Mouse (Mus musculus) hindbrain, embryonic 15.5 days (tissue): ENCODE results near the gene Pitpnm3. TPM values are rescaled to one million over a fixed set of nuclear protein-coding genes. Genes with fewer than 3 reads are reported as not detected.

Experiments used
- ATAC-seq: fragments of 200-750 bp; cut with Nextera tagmentation; 2 replicates; pipeline ENCODE4 v1.8.0; 2017; ENCODE audit warnings: low read depth, moderate number of reproducible peaks, moderate TSS enrichment; ENCODE audit not compliant: low FRiP score
- H3K27ac ChIP-seq: fragments of 300-500 bp; sonication (generic); replicated peaks from 2 replicates; pipeline ENCODE4 v1.5.1; 2015; ENCODE audit warnings: mild to moderate bottlenecking, inconsistent platforms
- H3K27me3 ChIP-seq: fragments of 300-500 bp; sonication (generic); 2 replicates; pipeline ENCODE4 v1.6.1; 2015; ENCODE audit warnings: control low read depth, inconsistent platforms
- H3K36me3 ChIP-seq: fragments of 300-500 bp; sonication (generic); 2 replicates; pipeline ENCODE4 v1.6.1; 2015; ENCODE audit warnings: control low read depth, inconsistent platforms
- H3K4me1 ChIP-seq: fragments of 300-500 bp; sonication (generic); replicated peaks from 2 replicates; pipeline ENCODE4 v1.6.1; 2015; ENCODE audit warnings: control low read depth, inconsistent platforms
- H3K4me2 ChIP-seq: fragments of 300-500 bp; sonication (generic); 2 replicates; pipeline ENCODE4 v1.6.1; 2015; ENCODE audit warnings: moderate library complexity, mild to moderate bottlenecking, inconsistent platforms
- H3K4me3 ChIP-seq: fragments of 300-500 bp; sonication (generic); 2 replicates; pipeline ENCODE4 v1.5.1; 2015; ENCODE audit warnings: mild to moderate bottlenecking, inconsistent platforms
- H3K9ac ChIP-seq: fragments of 300-500 bp; sonication (generic); 2 replicates; pipeline ENCODE4 v1.6.1; 2015; ENCODE audit warnings: inconsistent platforms
- H3K9me3 ChIP-seq: fragments of 300-500 bp; sonication (generic); 2 replicates; pipeline ENCODE4 v1.6.1; 2016; ENCODE audit warnings: control low read depth, inconsistent platforms
- WGBS: fragments of 180-500 bp; shearing (Covaris S2); methylation state at CpG from one replicate; pipeline ENCODE4 v1.1.7; 2015; 5-methylcytosine and 5-hydroxymethylcytosine counted together
- polyA plus RNA-seq: library from polyadenylated mRNA; unstranded; fragments of >200 nt; fragmentation: Nextera tagmentation; extraction: Ambion mirVana; gene quantifications from 2 replicates; pipeline ENCODE4 v1.2.1, GENCODE M21; 2015

Pitpnm3 gene
- polyA plus RNA-seq, 1 experiment from 2014 or later, result 5.4 TPM

DNA sequence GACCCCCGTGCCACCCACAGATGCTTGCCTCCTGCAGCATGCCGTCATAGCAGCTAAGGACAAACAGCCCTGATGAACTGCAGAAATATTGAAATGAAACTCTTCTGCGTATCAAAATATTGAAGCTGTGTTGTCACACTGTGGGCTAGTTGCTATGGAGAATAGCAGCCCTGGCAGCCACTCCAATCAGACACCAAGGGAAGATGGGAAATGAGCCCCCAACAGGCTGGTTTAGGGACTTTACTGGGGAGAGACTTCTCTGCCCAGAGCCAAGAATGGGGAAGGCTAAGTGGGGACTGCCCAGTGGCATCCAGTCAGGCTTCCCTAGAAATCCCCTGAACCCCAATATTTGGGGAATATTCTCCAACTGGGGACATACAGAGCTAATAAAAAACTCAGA is 16.9 kb downstream of the Pitpnm3 start:
- no peak for ATAC-seq
- H3K4me2 ChIP-seq, result no peak overlapping the region
- 88% methylated on average over 3 of the region's 3 CpGs for WGBS
- no peak overlapping the region for H3K4me3 ChIP-seq
- no peaks in the 10 kb centered on the region for H3K4me1 ChIP-seq
- H3K9me3 ChIP-seq, result no peaks in the 10 kb centered on the region
- H3K9ac ChIP-seq, result no peak overlapping the region
- no peak overlapping the region for H3K27ac ChIP-seq
- H3K27me3 ChIP-seq, result no peaks in the 10 kb centered on the region
- no peaks in the 10 kb centered on the region for H3K36me3 ChIP-seq

DNA sequence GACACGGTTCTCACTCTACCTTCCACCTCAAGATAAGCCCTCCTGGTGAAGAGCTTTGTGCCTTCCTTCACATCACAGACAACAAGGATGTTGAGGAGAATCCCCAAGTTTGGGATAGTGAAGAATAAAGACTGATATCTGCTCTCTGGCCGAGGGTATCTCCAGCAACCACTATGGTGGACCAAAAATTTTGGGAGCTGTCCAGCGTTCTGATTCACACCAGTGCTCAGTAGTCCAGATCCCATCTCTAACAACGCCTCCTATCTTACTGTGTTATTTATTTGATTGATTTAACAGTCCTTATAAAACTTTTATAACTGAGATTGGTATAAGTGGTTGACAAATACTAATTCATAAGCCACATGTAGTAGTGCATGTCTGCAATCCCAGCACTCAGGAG is 22.3 kb downstream of the Pitpnm3 start:
- H3K27ac ChIP-seq, result no peak overlapping the region
- 60% methylated on average over 4 of the region's 4 CpGs for WGBS
- no peaks in the 10 kb centered on the region for H3K27me3 ChIP-seq
- H3K9me3 ChIP-seq, result no peaks in the 10 kb centered on the region
- ATAC-seq, result no peak
- no peak overlapping the region for H3K4me2 ChIP-seq
- no peaks in the 10 kb centered on the region for H3K4me1 ChIP-seq
- no peak overlapping the region for H3K9ac ChIP-seq
- H3K4me3 ChIP-seq, result no peak overlapping the region
- H3K36me3 ChIP-seq, result no peaks in the 10 kb centered on the region

DNA sequence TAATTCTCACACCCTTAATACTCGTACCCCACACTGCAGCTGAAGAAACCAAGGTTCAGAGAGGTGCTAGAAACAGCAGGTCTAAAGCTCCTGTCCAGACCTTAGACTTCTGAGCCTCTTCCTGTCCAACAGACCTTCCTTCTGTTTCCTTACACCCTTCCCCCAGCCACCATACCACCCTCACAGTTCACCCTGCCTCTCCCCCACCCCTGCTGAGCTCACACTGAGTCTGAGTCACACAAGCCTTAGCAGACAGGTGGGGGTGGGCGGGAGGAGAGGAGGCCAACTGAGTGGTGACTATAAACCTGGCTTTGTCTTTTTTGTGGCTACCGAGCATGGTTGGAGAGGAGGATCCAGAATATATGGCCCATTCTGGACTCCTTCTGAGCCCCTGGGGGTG is 24.9 kb downstream of the Pitpnm3 start:
- no peak overlapping the region for H3K9ac ChIP-seq
- H3K9me3 ChIP-seq, result no peaks in the 10 kb centered on the region
- H3K4me2 ChIP-seq, result no peak overlapping the region
- ATAC-seq, result no peak
- H3K4me3 ChIP-seq, result no peak overlapping the region
- H3K27me3 ChIP-seq, result no peaks in the 10 kb centered on the region
- H3K4me1 ChIP-seq, result no peaks in the 10 kb centered on the region
- no peaks in the 10 kb centered on the region for H3K36me3 ChIP-seq
- WGBS, result 64% methylated on average over 3 of the region's 3 CpGs
- H3K27ac ChIP-seq, result no peak overlapping the region

DNA sequence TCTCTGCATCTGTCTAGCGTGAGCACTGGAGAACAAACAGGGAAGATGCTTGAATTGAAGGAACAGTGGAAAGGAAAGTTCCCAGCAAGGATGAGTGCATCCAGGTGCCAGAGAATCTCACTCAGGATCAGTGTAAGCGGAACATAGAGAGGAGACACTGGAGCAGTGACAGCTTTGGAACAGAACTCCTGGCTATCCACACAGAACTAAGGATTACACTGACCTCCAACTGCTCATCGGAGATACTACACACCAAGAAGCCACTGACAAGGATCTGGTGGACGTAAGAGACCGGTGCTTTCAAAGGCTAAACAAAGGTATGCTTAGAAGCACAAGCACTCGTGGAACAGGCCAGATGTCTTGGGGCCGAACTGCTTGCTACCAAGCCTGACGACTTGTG is 31.4 kb downstream of the Pitpnm3 start:
- Histone ChIP-seq H3K9me3 (no peaks in the 10 kb centered on the region), H3K36me3 (no peaks in the 10 kb centered on the region), H3K4me2 (no peak overlapping the region), H3K27me3 (no peaks in the 10 kb centered on the region), H3K9ac (no peak overlapping the region), H3K4me3 (no peak overlapping the region), H3K27ac (peak overlapping the region; percentile 64), H3K4me1 (peaks cover 5% of the 10 kb centered on the region; the same call in 1 of the 2 replicates)
- WGBS, result 69% methylated on average over 8 of the region's 8 CpGs
- no peak for ATAC-seq

DNA sequence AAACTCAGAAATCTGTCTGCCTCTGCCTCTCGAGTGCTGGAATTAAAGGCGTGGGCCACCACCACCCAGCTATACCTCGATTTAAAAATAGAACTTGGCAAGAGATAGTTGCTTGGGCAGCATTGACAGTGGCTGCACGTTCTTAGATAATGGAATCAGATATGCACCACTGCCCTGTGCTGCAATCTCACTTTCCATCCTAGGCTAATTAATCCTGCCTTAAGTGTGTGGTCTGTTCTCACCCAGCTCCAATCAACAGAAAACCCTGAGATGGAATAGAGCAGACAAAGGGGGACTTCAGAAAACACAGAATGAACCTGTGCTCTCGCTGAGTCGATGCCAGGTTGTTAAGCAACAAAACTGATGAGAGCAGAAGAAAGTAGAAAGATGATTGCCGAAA is 32.0 kb downstream of the Pitpnm3 start:
- no peak overlapping the region for H3K9ac ChIP-seq
- H3K27me3 ChIP-seq, result no peaks in the 10 kb centered on the region
- H3K4me1 ChIP-seq, result peaks cover 11% of the 10 kb centered on the region
- H3K4me2 ChIP-seq, result no peak overlapping the region
- peak; percentile 59; the same call in 1 of the 2 replicates for ATAC-seq
- H3K36me3 ChIP-seq, result no peaks in the 10 kb centered on the region
- no peak overlapping the region for H3K4me3 ChIP-seq
- H3K27ac ChIP-seq, result peak overlapping the region; percentile 64
- H3K9me3 ChIP-seq, result no peaks in the 10 kb centered on the region
- WGBS, result 40% methylated on average over 7 of the region's 7 CpGs

DNA sequence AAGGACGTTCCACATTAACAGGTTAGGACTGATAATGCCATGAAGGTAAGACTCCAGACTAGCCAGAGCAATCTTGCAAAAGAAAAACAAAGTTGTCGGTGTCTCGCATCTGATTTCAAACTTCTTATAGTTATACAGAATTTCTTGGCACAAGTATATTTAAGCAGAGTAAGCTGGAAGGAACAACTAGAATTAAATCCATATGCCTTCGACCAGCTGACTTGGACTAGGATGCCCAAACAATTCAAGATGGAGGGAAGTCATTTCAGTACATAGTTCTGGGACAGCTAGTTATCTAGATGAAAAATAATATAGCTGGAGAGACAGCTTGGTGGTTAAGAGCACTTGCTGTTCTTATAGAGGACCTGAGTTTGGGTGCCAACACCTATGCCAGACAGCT is 34.6 kb downstream of the Pitpnm3 start:
- ATAC-seq, result no peak
- no peak overlapping the region for H3K4me3 ChIP-seq
- H3K9ac ChIP-seq, result no peak overlapping the region
- H3K9me3 ChIP-seq, result no peaks in the 10 kb centered on the region
- no peaks in the 10 kb centered on the region for H3K27me3 ChIP-seq
- 90% methylated on average over 4 of the region's 4 CpGs for WGBS
- H3K27ac ChIP-seq, result no peak overlapping the region
- H3K36me3 ChIP-seq, result no peaks in the 10 kb centered on the region
- peaks cover 13% of the 10 kb centered on the region for H3K4me1 ChIP-seq
- no peak overlapping the region for H3K4me2 ChIP-seq

DNA sequence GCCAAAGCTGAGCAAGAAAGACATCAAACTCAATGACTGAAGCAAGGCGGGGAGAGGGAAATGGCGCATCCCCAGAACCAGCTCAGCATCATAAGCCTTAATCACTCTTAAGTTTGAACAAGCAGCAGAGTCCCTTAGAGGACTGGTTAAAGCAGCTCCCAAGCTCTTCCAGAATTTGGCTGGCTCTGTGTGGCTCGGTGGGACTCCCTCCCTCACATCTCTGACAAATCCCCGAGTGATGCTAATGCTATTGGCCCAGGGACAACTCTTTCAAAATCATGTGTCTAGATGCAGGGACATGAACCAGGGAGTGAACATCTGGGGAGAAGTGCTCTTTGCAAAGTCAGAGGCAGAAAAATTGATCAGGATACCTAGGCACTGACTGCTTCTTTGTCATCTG is 36.4 kb downstream of the Pitpnm3 start:
- no peak for ATAC-seq
- no peaks in the 10 kb centered on the region for H3K9me3 ChIP-seq
- H3K4me3 ChIP-seq, result no peak overlapping the region
- H3K4me1 ChIP-seq, result peaks cover 24% of the 10 kb centered on the region
- no peak overlapping the region; the same call in 1 of the 2 replicates for H3K27ac ChIP-seq
- no peak overlapping the region for H3K9ac ChIP-seq
- H3K4me2 ChIP-seq, result no peak overlapping the region
- no peaks in the 10 kb centered on the region for H3K27me3 ChIP-seq
- no peaks in the 10 kb centered on the region for H3K36me3 ChIP-seq
- WGBS, result 62% methylated on average over 4 of the region's 4 CpGs

DNA sequence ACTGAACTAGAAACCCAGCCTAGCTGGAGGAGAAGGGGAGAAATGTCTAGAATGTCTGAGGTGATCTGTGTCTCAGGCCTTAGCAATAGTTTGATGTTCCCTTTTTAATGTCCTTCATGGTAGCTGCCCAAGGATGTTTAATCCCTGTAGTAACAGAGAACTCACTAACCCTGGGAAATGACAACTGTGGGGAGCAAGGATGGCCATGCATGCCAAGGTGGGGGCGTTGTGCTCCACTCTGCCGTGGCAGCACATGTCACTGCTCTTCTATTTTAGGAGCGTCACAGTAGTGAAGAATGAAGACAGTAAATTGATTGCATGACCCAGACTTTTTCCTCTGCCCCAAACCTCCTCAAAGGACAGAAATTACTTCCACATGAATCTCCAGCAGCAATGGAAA is 37.6 kb downstream of the Pitpnm3 start:
- Histone ChIP-seq H3K9me3 (no peaks in the 10 kb centered on the region), H3K27me3 (no peaks in the 10 kb centered on the region), H3K27ac (no peak overlapping the region), H3K4me3 (no peak overlapping the region), H3K36me3 (no peaks in the 10 kb centered on the region), H3K4me2 (no peak overlapping the region), H3K4me1 (peaks cover 21% of the 10 kb centered on the region), H3K9ac (no peak overlapping the region)
- 75% methylated on average over 3 of the region's 3 CpGs for WGBS
- no peak for ATAC-seq

DNA sequence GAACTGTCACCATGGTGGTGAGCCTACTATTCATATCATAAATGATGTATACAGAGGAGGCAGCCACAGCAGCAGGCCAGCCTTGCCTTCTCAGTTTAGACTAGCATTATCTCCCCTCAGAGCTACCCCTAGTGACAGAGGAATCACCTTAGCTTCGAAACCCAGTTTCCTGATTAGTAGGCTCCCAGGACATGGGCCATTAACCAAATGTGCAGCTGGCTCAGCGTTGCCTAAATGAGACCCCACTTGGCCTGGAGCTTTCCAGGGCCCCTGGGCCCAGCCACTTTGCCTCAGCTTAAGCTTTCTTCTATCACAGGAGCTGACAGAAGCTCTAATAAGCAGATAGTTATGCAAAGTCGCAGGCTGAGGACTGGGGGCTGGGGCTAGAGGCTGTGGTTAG is 39.6 kb downstream of the Pitpnm3 start:
- no peaks in the 10 kb centered on the region for H3K27me3 ChIP-seq
- peak; percentile 10; the same call in 1 of the 2 replicates for ATAC-seq
- H3K27ac ChIP-seq, result no peak overlapping the region
- H3K4me2 ChIP-seq, result no peak overlapping the region
- 35% methylated on average over 3 of the region's 3 CpGs for WGBS
- no peak overlapping the region for H3K9ac ChIP-seq
- H3K4me3 ChIP-seq, result no peak overlapping the region
- H3K9me3 ChIP-seq, result no peaks in the 10 kb centered on the region
- peaks cover 21% of the 10 kb centered on the region for H3K4me1 ChIP-seq
- no peaks in the 10 kb centered on the region for H3K36me3 ChIP-seq

DNA sequence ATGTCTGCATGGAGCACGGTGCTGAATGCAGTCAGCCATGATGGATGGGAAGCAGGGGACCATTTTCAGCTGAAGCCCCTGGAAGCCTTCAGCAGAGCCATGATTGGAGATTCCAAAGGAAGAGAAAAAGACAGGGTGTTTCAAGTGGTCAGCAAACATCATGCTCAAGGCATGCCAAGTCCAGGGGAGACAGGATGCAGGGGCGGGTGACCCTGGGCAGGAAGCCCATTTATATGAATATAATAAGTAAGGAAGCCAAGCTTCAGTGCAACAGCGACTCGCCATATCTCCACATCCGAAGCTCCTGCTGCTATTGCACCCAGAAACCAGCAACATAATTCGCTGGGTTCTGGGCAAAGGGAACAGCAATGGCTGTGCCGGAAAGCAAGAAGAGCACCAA is 41.1 kb downstream of the Pitpnm3 start:
- H3K4me3 ChIP-seq, result no peak overlapping the region
- no peak for ATAC-seq
- no peak overlapping the region for H3K9ac ChIP-seq
- 82% methylated on average over 7 of the region's 7 CpGs for WGBS
- H3K4me1 ChIP-seq, result peaks cover 21% of the 10 kb centered on the region
- H3K27me3 ChIP-seq, result no peaks in the 10 kb centered on the region
- no peaks in the 10 kb centered on the region for H3K36me3 ChIP-seq
- H3K9me3 ChIP-seq, result no peaks in the 10 kb centered on the region
- no peak overlapping the region for H3K4me2 ChIP-seq
- H3K27ac ChIP-seq, result no peak overlapping the region

DNA sequence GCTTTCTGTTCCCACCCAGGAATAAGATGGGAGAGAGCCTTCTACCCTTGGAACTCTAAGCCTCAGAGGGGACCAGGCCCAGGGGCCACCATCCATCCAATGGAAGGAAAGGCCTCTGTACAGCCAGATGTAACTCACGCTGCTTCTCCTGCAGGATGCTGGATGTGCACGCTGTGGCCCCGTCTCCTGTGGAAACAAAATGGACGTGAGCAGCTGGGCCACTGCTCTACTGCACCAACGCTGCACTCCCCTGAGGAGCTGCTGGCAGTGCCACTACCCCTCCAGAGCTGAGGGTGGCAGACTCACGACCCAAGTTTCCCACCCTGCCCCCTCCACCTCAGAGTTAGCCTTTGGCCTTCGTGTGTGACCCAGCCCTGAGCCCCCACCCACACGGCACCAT is 43.2 kb downstream of the Pitpnm3 start:
- Histone ChIP-seq H3K27ac (no peak overlapping the region), H3K4me3 (no peak overlapping the region), H3K9ac (no peak overlapping the region), H3K36me3 (no peaks in the 10 kb centered on the region), H3K4me1 (peaks cover 19% of the 10 kb centered on the region), H3K27me3 (no peaks in the 10 kb centered on the region), H3K4me2 (no peak overlapping the region), H3K9me3 (no peaks in the 10 kb centered on the region)
- 67% methylated on average over 8 of the region's 8 CpGs for WGBS
- ATAC-seq, result no peak

DNA sequence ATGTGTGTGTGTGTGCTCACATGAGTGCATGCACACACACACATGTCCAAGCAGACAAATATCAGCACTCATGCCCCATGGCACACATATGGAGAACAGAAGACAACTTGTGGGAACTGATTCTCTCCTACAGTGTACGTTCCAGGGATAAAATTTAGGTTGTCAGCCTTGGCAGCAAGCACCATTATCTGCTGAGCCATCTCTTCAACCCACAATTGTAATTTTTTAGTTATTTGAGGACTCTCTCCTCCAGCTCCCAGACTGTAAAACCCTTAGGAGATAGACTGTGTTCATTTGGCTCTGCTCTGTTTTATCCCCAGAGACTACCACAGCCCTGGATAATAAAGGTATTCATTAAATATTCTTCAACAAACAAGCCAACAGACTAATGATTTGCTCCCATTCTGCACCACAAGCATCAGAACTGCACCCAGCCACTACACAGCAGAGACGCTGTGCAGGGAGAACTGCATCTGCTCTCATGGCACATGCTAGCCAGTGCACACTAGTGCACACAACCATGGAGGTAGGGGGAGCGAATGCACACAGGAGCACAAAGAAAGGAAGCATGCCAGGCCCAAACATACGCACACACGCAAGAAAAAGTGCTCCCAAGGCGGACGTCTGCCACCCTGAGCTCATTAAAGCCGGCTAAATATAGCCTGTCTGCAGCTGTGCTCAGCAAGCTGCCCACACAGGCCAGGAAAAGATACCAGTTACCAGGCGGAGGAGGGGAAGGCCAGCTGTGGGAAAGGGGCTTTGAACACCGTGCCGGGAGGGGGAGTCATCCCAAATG is 49.1 kb downstream of the Pitpnm3 start:
- peak; percentile 84 for ATAC-seq
- H3K27ac ChIP-seq, result peak overlapping the region; percentile 81
- peaks cover 22% of the 10 kb centered on the region for H3K4me1 ChIP-seq
- H3K4me2 ChIP-seq, result 0 out of 2 replicates have a peak overlapping the region, but pooled peaks have one; percentile 8
- no peak overlapping the region for H3K9ac ChIP-seq
- H3K36me3 ChIP-seq, result no peaks in the 10 kb centered on the region
- H3K4me3 ChIP-seq, result no peak overlapping the region
- no peaks in the 10 kb centered on the region for H3K9me3 ChIP-seq
- 29% methylated on average over 11 of the region's 11 CpGs for WGBS
- H3K27me3 ChIP-seq, result no peaks in the 10 kb centered on the region

DNA sequence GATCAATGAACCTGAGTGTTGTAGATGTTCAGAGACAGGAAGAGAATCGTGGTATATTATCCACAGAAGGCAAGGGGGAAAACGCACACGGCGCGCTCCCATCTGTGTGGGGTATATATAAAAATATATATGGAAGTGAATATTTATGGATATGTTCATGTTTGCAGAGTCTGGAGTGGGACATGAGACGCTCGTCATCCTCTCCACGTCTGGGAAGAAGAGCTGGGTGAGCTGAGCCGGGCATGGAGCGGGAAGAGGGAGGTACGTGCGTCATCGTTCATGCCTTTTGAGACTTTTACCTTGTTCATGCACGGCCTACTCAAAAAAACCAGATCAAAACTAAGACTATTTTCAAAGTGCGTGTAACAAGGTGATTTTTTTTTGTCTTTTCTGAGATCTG is 51.2 kb downstream of the Pitpnm3 start:
- H3K27ac ChIP-seq, result no peak overlapping the region
- H3K9ac ChIP-seq, result no peak overlapping the region
- no peak overlapping the region for H3K4me2 ChIP-seq
- no peaks in the 10 kb centered on the region for H3K27me3 ChIP-seq
- H3K36me3 ChIP-seq, result no peaks in the 10 kb centered on the region
- H3K4me1 ChIP-seq, result peaks cover 22% of the 10 kb centered on the region
- WGBS, result 97% methylated on average over 15 of the region's 15 CpGs
- H3K4me3 ChIP-seq, result no peak overlapping the region
- no peak for ATAC-seq
- H3K9me3 ChIP-seq, result no peaks in the 10 kb centered on the region
